ENCODE assay signal across 14 mouse cellular contexts in the genomic region with DNA sequence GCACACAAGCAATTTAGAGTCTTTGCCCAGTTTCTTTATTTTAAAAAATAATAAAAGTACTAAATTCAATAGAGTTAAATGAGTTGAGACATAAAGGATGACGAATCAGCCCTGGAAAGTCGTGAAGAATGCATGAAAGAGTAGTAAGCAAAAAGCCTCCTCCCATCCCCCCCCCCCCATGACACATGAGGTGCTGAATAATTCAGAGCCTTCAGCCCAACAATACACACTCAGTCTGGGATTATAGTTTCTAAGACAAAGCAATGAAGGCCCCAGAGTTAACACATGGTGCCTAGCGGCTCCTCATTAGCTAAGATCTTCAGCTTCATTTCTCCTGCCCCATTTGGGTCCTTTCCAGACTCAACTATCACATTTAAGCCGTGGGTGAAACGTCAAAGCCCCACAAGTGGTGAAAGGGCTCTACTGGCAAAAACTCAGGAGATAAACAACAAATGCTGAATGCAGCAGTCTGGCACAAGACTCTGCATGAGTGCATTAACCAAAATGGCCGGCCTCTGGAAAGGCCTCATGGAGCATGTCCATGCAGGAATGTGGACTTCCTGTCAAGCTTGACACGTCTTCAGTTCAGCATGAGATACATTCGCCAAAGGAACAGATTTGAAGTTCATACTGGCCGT.
DNase-seq lines count a peak whose midpoint lies in the region; ATAC-seq and TF ChIP-seq lines count a peak whose summit lies in the region.
"Had no signal": no experiment of that assay in that cellular context is flagged by ENCODE, and none has a peak within 500 bp of the region (broad histone marks: within the 10 kb centered on the region; RNA-seq: fewer than 3 reads in every experiment).

No protein-coding gene starts in this region.

- H3K36me3 ChIP-seq in neural tube, embryonic 11.5 days (ENCODE audit: control insufficient read depth, insufficient read depth, low read length), result no peaks in the 10 kb centered on the region
- H3K36me3 ChIP-seq in neural tube, embryonic 15.5 days, result no peaks in the 10 kb centered on the region
- H3K36me3 ChIP-seq in midbrain, postnatal 0 days (ENCODE audit: insufficient read depth, low read length), result no peaks in the 10 kb centered on the region
- H3K36me3 ChIP-seq in stomach, postnatal 0 days (ENCODE audit: control insufficient read depth, insufficient read depth, low read length), result no peaks in the 10 kb centered on the region
- H3K36me3 ChIP-seq in liver, embryonic 11.5 days (ENCODE audit: control insufficient read depth, insufficient read depth, low read length), result no peaks in the 10 kb centered on the region
- H3K36me3 ChIP-seq: liver, embryonic 12.5 days had no signal

- 66% methylated on average over 9 of the region's 9 CpGs for WGBS in neural tube, embryonic 11.5 days
- 43% methylated on average over 9 of the region's 9 CpGs for WGBS in neural tube, embryonic 15.5 days
- 44% methylated on average over 9 of the region's 9 CpGs for WGBS in midbrain, postnatal 0 days
- 55% methylated on average over 9 of the region's 9 CpGs for whole genome bisulfite sequencing in stomach, postnatal 0 days
- WGBS in liver, embryonic 11.5 days, result 78% methylated on average over 9 of the region's 9 CpGs

- no peaks in the 10 kb centered on the region for H3K27me3 ChIP-seq in neural tube, embryonic 11.5 days (ENCODE audit: control insufficient read depth, insufficient read depth, low read length)
- no peaks in the 10 kb centered on the region for H3K27me3 ChIP-seq in neural tube, embryonic 15.5 days (replicated peaks)
- no peaks in the 10 kb centered on the region for H3K27me3 ChIP-seq in midbrain, postnatal 0 days (ENCODE audit: insufficient read depth, low read length)
- H3K27me3 ChIP-seq in stomach, postnatal 0 days (ENCODE audit: control insufficient read depth, insufficient read depth, low read length), result no peaks in the 10 kb centered on the region
- H3K27me3 ChIP-seq in liver, embryonic 11.5 days (replicated peaks; ENCODE audit: control insufficient read depth, insufficient read depth, low read length), result no peaks in the 10 kb centered on the region
- H3K27me3 ChIP-seq: CH12.LX; liver, embryonic 12.5 days had no signal

- TF ChIP-seq CTCF in embryonic fibroblast, embryonic 13.5 days (IDR thresholded peaks at IDR 0.05; ENCODE audit: borderline replicate concordance, insufficient read depth, low read length), result no peak
- no peak for TF ChIP-seq CTCF in midbrain, postnatal 0 days (IDR thresholded peaks at IDR 0.05)
- TF ChIP-seq CTCF in stomach, postnatal 0 days (IDR thresholded peaks at IDR 0.05; ENCODE audit: low read depth), result no peak

- no peak for TF ChIP-seq POLR2A in embryonic fibroblast, embryonic 13.5 days (IDR thresholded peaks at IDR 0.05; ENCODE audit: low read depth, low read length)

- no peak overlapping the region for H3K4me2 ChIP-seq in neural tube, embryonic 11.5 days (ENCODE audit: low read depth)
- no peak overlapping the region for H3K4me2 ChIP-seq in neural tube, embryonic 15.5 days
- no peak overlapping the region for H3K4me2 ChIP-seq in midbrain, postnatal 0 days (ENCODE audit: low read depth, low read length, poor library complexity, severe bottlenecking)
- no peak overlapping the region for H3K4me2 ChIP-seq in stomach, postnatal 0 days (replicated peaks; ENCODE audit: low read depth)
- H3K4me2 ChIP-seq in liver, embryonic 11.5 days, result no peak overlapping the region
- H3K4me2 ChIP-seq: liver, embryonic 12.5 days had no signal

- no peak overlapping the region for H3K9ac ChIP-seq in neural tube, embryonic 11.5 days (ENCODE audit: low read length)
- no peak overlapping the region for H3K9ac ChIP-seq in neural tube, embryonic 15.5 days (replicated peaks)
- no peak overlapping the region for H3K9ac ChIP-seq in midbrain, postnatal 0 days (replicated peaks; ENCODE audit: low read length, poor library complexity, severe bottlenecking)
- no peak overlapping the region for H3K9ac ChIP-seq in stomach, postnatal 0 days (ENCODE audit: low read length)
- no peak overlapping the region for H3K9ac ChIP-seq in liver, embryonic 11.5 days (ENCODE audit: low read depth, low read length)
- H3K9ac ChIP-seq: liver, embryonic 12.5 days had no signal

- TF ChIP-seq EP300 in stomach, postnatal 0 days (optimal IDR thresholded peaks at IDR 0.05), result no peak

- H3K4me3 ChIP-seq in neural tube, embryonic 11.5 days (ENCODE audit: low read depth, low read length), result no peak overlapping the region
- H3K4me3 ChIP-seq in neural tube, embryonic 15.5 days (replicated peaks), result no peak overlapping the region
- H3K4me3 ChIP-seq in embryonic fibroblast, embryonic 13.5 days (ENCODE audit: insufficient read depth, low read length), result no peak overlapping the region
- H3K4me3 ChIP-seq in midbrain, postnatal 0 days (ENCODE audit: low read depth, low read length), result no peak overlapping the region
- no peak overlapping the region for H3K4me3 ChIP-seq in stomach, postnatal 0 days (ENCODE audit: low read depth, low read length)
- no peak overlapping the region for H3K4me3 ChIP-seq in liver, embryonic 11.5 days (ENCODE audit: low read depth, low read length)
- H3K4me3 ChIP-seq: left cerebral cortex, adult 2 months; liver, embryonic 12.5 days had no signal

- no peaks in the 10 kb centered on the region for H3K4me1 ChIP-seq in neural tube, embryonic 11.5 days (ENCODE audit: control insufficient read depth, insufficient read depth, low read length)
- H3K4me1 ChIP-seq in neural tube, embryonic 15.5 days, result no peaks in the 10 kb centered on the region; the same call in 1 of the 2 replicates
- H3K4me1 ChIP-seq in embryonic fibroblast, embryonic 13.5 days (ENCODE audit: control insufficient read depth, insufficient read depth, low read length), result no peaks in the 10 kb centered on the region
- no peaks in the 10 kb centered on the region for H3K4me1 ChIP-seq in midbrain, postnatal 0 days (ENCODE audit: insufficient read depth, low read length)
- H3K4me1 ChIP-seq in stomach, postnatal 0 days (replicated peaks; ENCODE audit: control insufficient read depth, insufficient read depth), result no peaks in the 10 kb centered on the region
- H3K4me1 ChIP-seq in liver, embryonic 11.5 days (replicated peaks; ENCODE audit: control insufficient read depth, insufficient read depth, low read length), result no peaks in the 10 kb centered on the region
- H3K4me1 ChIP-seq: liver, embryonic 12.5 days had no signal

- ATAC-seq in neural tube, embryonic 11.5 days (ENCODE audit: insufficient read depth, low FRiP score, low TSS enrichment), result no peak
- ATAC-seq in neural tube, embryonic 15.5 days (ENCODE audit: low FRiP score), result no peak
- ATAC-seq in midbrain, postnatal 0 days (ENCODE audit: low FRiP score), result no peak
- ATAC-seq in stomach, postnatal 0 days (ENCODE audit: low FRiP score, low TSS enrichment), result no peak
- ATAC-seq in liver, embryonic 11.5 days (replicated peaks; ENCODE audit: low FRiP score), result no peak
- ATAC-seq: liver, embryonic 12.5 days had no signal

- H3K9me3 ChIP-seq in neural tube, embryonic 11.5 days (ENCODE audit: control insufficient read depth, low read length), result no peaks in the 10 kb centered on the region
- no peaks in the 10 kb centered on the region for H3K9me3 ChIP-seq in neural tube, embryonic 15.5 days (replicated peaks)
- H3K9me3 ChIP-seq in midbrain, postnatal 0 days (ENCODE audit: low read length), result no peaks in the 10 kb centered on the region
- no peaks in the 10 kb centered on the region for H3K9me3 ChIP-seq in stomach, postnatal 0 days (ENCODE audit: control insufficient read depth, low read length)
- H3K9me3 ChIP-seq in liver, embryonic 11.5 days (ENCODE audit: control insufficient read depth, low read length), result no peaks in the 10 kb centered on the region
- H3K9me3 ChIP-seq: liver, embryonic 12.5 days had no signal

- DNase-seq in neural tube, embryonic 11.5 days (ENCODE audit: low spot score), result peak; percentile 27
- peak; percentile 6 for DNase-seq in forelimb bud, embryonic 11.5 days (ENCODE audit: low read depth, low spot score)
- DNase-seq in midbrain, postnatal 0 days (ENCODE audit: low spot score), result peak; percentile 14
- no peak for DNase-seq in stomach, postnatal 0 days (ENCODE audit: low spot score)
- no peak for DNase-seq in liver, embryonic 11.5 days (ENCODE audit: low spot score)
- DNase-seq: adrenal gland, adult 8-10 months; heart, postnatal 14 days; kidney, adult 11 months; lung, postnatal 36 days had no signal

- no peak overlapping the region for H3K27ac ChIP-seq in neural tube, embryonic 11.5 days (ENCODE audit: low read depth, low read length)
- H3K27ac ChIP-seq in neural tube, embryonic 15.5 days (replicated peaks), result no peak overlapping the region
- H3K27ac ChIP-seq in embryonic fibroblast, embryonic 13.5 days (ENCODE audit: insufficient read depth, low read length), result peak overlapping the region; percentile 24; the same call in 1 of the 2 replicates
- H3K27ac ChIP-seq in midbrain, postnatal 0 days (ENCODE audit: low read depth, low read length), result no peak overlapping the region
- no peak overlapping the region for H3K27ac ChIP-seq in stomach, postnatal 0 days (replicated peaks)
- no peak overlapping the region for H3K27ac ChIP-seq in liver, embryonic 11.5 days (ENCODE audit: low read depth, low read length)
- H3K27ac ChIP-seq: left cerebral cortex, adult 2 months; liver, embryonic 12.5 days had no signal

Comparison
In these comparisons a context has a peak if more than half of its experiments do, and no peak if none do; other contexts are left out.
1. DNase-seq: peak in neural tube, embryonic 11.5 days (single experiment), forelimb bud, embryonic 11.5 days (single experiment) and midbrain, postnatal 0 days (single experiment); none in stomach, postnatal 0 days (single experiment) and liver, embryonic 11.5 days (single experiment).